Mouse (Mus musculus): ENCODE results near the gene Fam174b.

DNA sequence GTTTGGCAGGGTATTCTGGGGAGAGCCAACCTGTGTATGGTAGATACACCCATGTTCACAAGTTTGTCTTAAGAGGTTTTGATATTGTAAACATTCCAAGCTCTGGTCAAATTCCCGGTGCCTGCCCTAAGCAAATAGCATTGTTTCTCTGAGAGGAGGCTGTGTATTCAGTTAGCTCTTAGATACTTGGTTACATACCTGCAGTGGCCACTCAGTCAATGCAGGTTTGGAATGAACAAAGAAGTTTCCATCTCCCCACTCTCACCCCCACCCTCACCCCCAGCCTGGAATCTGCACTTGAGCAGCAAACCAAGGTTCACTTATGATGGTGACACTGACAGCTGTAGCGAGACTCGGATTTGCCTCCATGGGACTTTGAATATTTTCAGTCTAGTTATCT lies 52.5 kb downstream of the Fam174b start:
- TF ChIP-seq CTCF (IDR thresholded peaks at IDR 0.05; ENCODE audit: low read depth) (no peak), EP300 (IDR thresholded peaks at IDR 0.05; ENCODE audit: low read depth) (no peak)
